Mouse (Mus musculus) right cerebral cortex, postnatal 36 days (tissue): ENCODE measurements at regions not wholly inside any gene's neighbourhood (a gene's known extent, or its start where the extent isn't known, plus 50 kb on each side); places are given as distances from the start of the nearest gene placed in this dataset.

ENCODE experiments used
- DNase-seq, 2 experiments: peaks; one replicate each; pipeline ENCODE4 v3.0.0; 2022; ENCODE audit warnings: low spot score in 2 of 2, mixed read lengths in 1 of 2

GRCm38 (mm10) chr5:64605171-64605570 is 198.0 kb upstream of the Klf3 start:
- DNase-seq, result no peak

GRCm38 (mm10) chr5:64605991-64606390 is 197.2 kb upstream of the Klf3 start:
- DNase-seq, result no peak

- DNase-seq, result no peak
Measured at GRCm38 (mm10) chr5:64609378-64610087, 193.7 kb upstream of the Klf3 start.

GRCm38 (mm10) chr5:64610146-64610545 is 193.0 kb upstream of the Klf3 start:
- no peak for DNase-seq

- no peak for DNase-seq
Measured at GRCm38 (mm10) chr5:64610562-64611405, 192.4 kb upstream of the Klf3 start.

GRCm38 (mm10) chr5:64612017-64612416 is 191.2 kb upstream of the Klf3 start:
- DNase-seq, result no peak

GRCm38 (mm10) chr5:64613696-64614095 is 189.5 kb upstream of the Klf3 start:
- no peak for DNase-seq

GRCm38 (mm10) chr5:64618126-64618525 is 185.1 kb upstream of the Klf3 start:
- DNase-seq, result no peak

- DNase-seq, result no peak
Measured at GRCm38 (mm10) chr5:64619752-64620151, 183.4 kb upstream of the Klf3 start.

- no peak for DNase-seq
Measured at GRCm38 (mm10) chr5:64620726-64621125, 182.5 kb upstream of the Klf3 start.

GRCm38 (mm10) chr5:64621386-64621785 is 181.8 kb upstream of the Klf3 start:
- no peak for DNase-seq

- DNase-seq, result no peak
Measured at GRCm38 (mm10) chr5:64623653-64624052, 179.5 kb upstream of the Klf3 start.

- DNase-seq, result no peak
Measured at GRCm38 (mm10) chr5:64624205-64624604, 179.0 kb upstream of the Klf3 start.

- DNase-seq, result no peak
Measured at GRCm38 (mm10) chr5:64625421-64625820, 177.8 kb upstream of the Klf3 start.

- DNase-seq, result no peak
Measured at GRCm38 (mm10) chr5:64625841-64626298, 177.3 kb upstream of the Klf3 start.

GRCm38 (mm10) chr5:64626351-64626750 is 176.8 kb upstream of the Klf3 start:
- no peak for DNase-seq

GRCm38 (mm10) chr5:64630582-64630981 is 172.6 kb upstream of the Klf3 start:
- DNase-seq, result no peak

- no peak for DNase-seq
Measured at GRCm38 (mm10) chr5:64632171-64632570, 171.0 kb upstream of the Klf3 start.

- no peak for DNase-seq
Measured at GRCm38 (mm10) chr5:64634008-64634407, 169.2 kb upstream of the Klf3 start.

- DNase-seq, result no peak
Measured at GRCm38 (mm10) chr5:64634721-64635120, 168.5 kb upstream of the Klf3 start.

GRCm38 (mm10) chr5:64636301-64636700 is 166.9 kb upstream of the Klf3 start:
- DNase-seq, result no peak

GRCm38 (mm10) chr5:64643584-64643983 is 159.6 kb upstream of the Klf3 start:
- DNase-seq, result no peak
